Mouse (Mus musculus): ENCODE measurements at regions not wholly inside any gene's neighbourhood (a gene's known extent, or its start where the extent isn't known, plus 50 kb on each side); places are given as distances from the start of the nearest gene placed in this dataset.

- no peak for DNase-seq
These were observed 275.7 kb upstream of the Sash1 start for GRCm38 (mm10) chr10:9161597-9161996.

GRCm38 (mm10) chr10:9157299-9158215 lies 271.7 kb upstream of the Sash1 start:
- no peak for DNase-seq

- no peak for DNase-seq
These were observed 250.2 kb upstream of the Sash1 start for GRCm38 (mm10) chr10:9136099-9136498.

- no peak for DNase-seq
These were observed 248.6 kb upstream of the Sash1 start for GRCm38 (mm10) chr10:9134293-9135021.

GRCm38 (mm10) chr10:9130061-9130460 lies 244.2 kb upstream of the Sash1 start:
- DNase-seq, result no peak

GRCm38 (mm10) chr10:9119249-9119648 lies 233.4 kb upstream of the Sash1 start:
- DNase-seq, result no peak

- no peak for DNase-seq
These were observed 232.0 kb upstream of the Sash1 start for GRCm38 (mm10) chr10:9117648-9118551.

GRCm38 (mm10) chr10:9117134-9117533 lies 231.3 kb upstream of the Sash1 start:
- DNase-seq, result no peak

- DNase-seq, result no peak
These were observed 227.8 kb upstream of the Sash1 start for GRCm38 (mm10) chr10:9113706-9114105.

GRCm38 (mm10) chr10:9111051-9111450 lies 225.2 kb upstream of the Sash1 start:
- DNase-seq, result no peak

- no peak for DNase-seq
These were observed 210.3 kb upstream of the Sash1 start for GRCm38 (mm10) chr10:9096207-9096606.

- DNase-seq, result no peak
These were observed 209.3 kb upstream of the Sash1 start for GRCm38 (mm10) chr10:9095163-9095562.

GRCm38 (mm10) chr10:9092237-9092885 lies 206.5 kb upstream of the Sash1 start:
- no peak for DNase-seq

GRCm38 (mm10) chr10:9090961-9091360 lies 205.1 kb upstream of the Sash1 start:
- DNase-seq, result no peak

GRCm38 (mm10) chr10:9087871-9088270 lies 202.0 kb upstream of the Sash1 start:
- no peak for DNase-seq

GRCm38 (mm10) chr10:9087171-9087570 lies 201.3 kb upstream of the Sash1 start:
- no peak for DNase-seq

GRCm38 (mm10) chr10:9086666-9087065 lies 200.8 kb upstream of the Sash1 start:
- DNase-seq, result no peak

GRCm38 (mm10) chr10:9085441-9085840 lies 199.6 kb upstream of the Sash1 start:
- no peak for DNase-seq

GRCm38 (mm10) chr10:9074916-9075315 lies 189.0 kb upstream of the Sash1 start:
- no peak for DNase-seq

- no peak for DNase-seq
These were observed 185.8 kb upstream of the Sash1 start for GRCm38 (mm10) chr10:9071630-9072029.

GRCm38 (mm10) chr10:9069608-9070190 lies 183.8 kb upstream of the Sash1 start:
- DNase-seq, result no peak

GRCm38 (mm10) chr10:9066566-9066965 lies 180.7 kb upstream of the Sash1 start:
- no peak for DNase-seq

Data from cerebellum, adult 11-12 months (tissue).